Mouse (Mus musculus) activated CD4-positive, CD25-positive, alpha-beta regulatory T cell, adult 9 weeks (primary cell): ENCODE measurements around the gene Cel. TPM values are rescaled to one million over a fixed set of nuclear protein-coding genes. Genes with fewer than 3 reads are reported as not detected.

Experiments used
- polyA plus RNA-seq: library from polyadenylated mRNA; unstranded; fragments of 100-300 nt; shearing (Covaris generic); gene quantifications from one replicate; pipeline ENCODE4 v1.2.1, GENCODE M21; 2017

Gene Cel
- not detected for polyA plus RNA-seq

GRCm38 (mm10) chr2:28563303-28563702, at the start of gene Cel:
Gene Cel, minus strand, starts transcription at chr2:28563403.

GRCm38 (mm10) chr2:28583651-28584050, 20.4 kb upstream of the Cel start, which contains the start of gene Gtf3c5:
Gene Gtf3c5, minus strand, starts transcription at chr2:28583751.

GRCm38 (mm10) chr2:28512798-28513401, 50.3 kb downstream of the Cel start, which contains the start of gene Ralgds:
Gene Ralgds, plus strand, starts transcription at chr2:28513125.

GRCm38 (mm10) chr2:28505795-28506194, 57.4 kb downstream of the Cel start, which contains the start of gene Gm10134:
Gene Gm10134, plus strand, starts transcription at chr2:28506095.

Other genes starting within 250 kb of the Cel start
- 0.21 TPM for gene Ppp1r26, start 116.6 kb downstream of the Cel start, polyA plus RNA-seq
- not detected for gene 1700007K13Rik, start 97.1 kb downstream of the Cel start, polyA plus RNA-seq
- 37.1 TPM for gene Mrps2, start 95.3 kb downstream of the Cel start, polyA plus RNA-seq
- gene Gbgt1, start 66.5 kb downstream of the Cel start, polyA plus RNA-seq: not detected
- gene Gm10134, start 57.3 kb downstream of the Cel start, polyA plus RNA-seq: not detected
- gene Ralgds, start 50.3 kb downstream of the Cel start, polyA plus RNA-seq: 5.5 TPM
- 29.6 TPM for gene Gtf3c5, start 20.3 kb upstream of the Cel start, polyA plus RNA-seq
- 0.43 TPM for gene Gfi1b, start 58.6 kb upstream of the Cel start, polyA plus RNA-seq
- 32.7 TPM for gene Tsc1, start 77.8 kb upstream of the Cel start, polyA plus RNA-seq
- not detected for gene Spaca9, start 136.3 kb upstream of the Cel start, polyA plus RNA-seq
- not detected for gene Ak8, start 136.8 kb upstream of the Cel start, polyA plus RNA-seq